Comparison of ENCODE assay signal across 10 mouse cellular contexts in genomic region chr11:54264542-54264941, GRCm38 (mm10). TPM values are rescaled to one million over a fixed set of nuclear protein-coding genes. Genes with fewer than 3 reads are reported as not detected.
DNase-seq lines count a peak whose midpoint lies in the region; ATAC-seq and TF ChIP-seq lines count a peak whose summit lies in the region.
"Had no signal": no experiment of that assay in that cellular context is flagged by ENCODE, and none has a peak within 500 bp of the region (broad histone marks: within the 10 kb centered on the region; RNA-seq: fewer than 3 reads in every experiment).

No protein-coding gene starts in this region.

- peak; percentile 88 for TF ChIP-seq CTCF in hindbrain, postnatal 0 days (IDR thresholded peaks at IDR 0.05; ENCODE audit: low read depth)

- 67% methylated on average over 2 of the region's 2 CpGs for WGBS in hindbrain, postnatal 0 days
- WGBS in liver, embryonic 11.5 days, result 47% methylated on average over 2 of the region's 2 CpGs

- no peak overlapping the region for H3K9ac ChIP-seq in hindbrain, postnatal 0 days (replicated peaks; ENCODE audit: low read length)
- H3K9ac ChIP-seq in liver, embryonic 11.5 days (ENCODE audit: low read depth, low read length), result no peak overlapping the region
- H3K9ac ChIP-seq: neural tube, embryonic 12.5 days had no signal

- H3K4me2 ChIP-seq in hindbrain, postnatal 0 days (ENCODE audit: low read depth, low read length), result no peak overlapping the region
- H3K4me2 ChIP-seq in liver, embryonic 11.5 days, result no peak overlapping the region
- H3K4me2 ChIP-seq: neural tube, embryonic 12.5 days had no signal

- H3K27ac ChIP-seq in hindbrain, postnatal 0 days, result no peak overlapping the region
- no peak overlapping the region for H3K27ac ChIP-seq in liver, embryonic 11.5 days (ENCODE audit: low read depth, low read length)
- H3K27ac ChIP-seq: neural tube, embryonic 12.5 days had no signal

- H3K4me3 ChIP-seq in hindbrain, postnatal 0 days (ENCODE audit: low read length), result no peak overlapping the region
- H3K4me3 ChIP-seq in liver, embryonic 11.5 days (ENCODE audit: low read depth, low read length), result no peak overlapping the region
- H3K4me3 ChIP-seq: neural tube, embryonic 12.5 days had no signal

- no peaks in the 10 kb centered on the region for H3K27me3 ChIP-seq in hindbrain, postnatal 0 days (ENCODE audit: insufficient read depth, low read length)
- no peaks in the 10 kb centered on the region for H3K27me3 ChIP-seq in liver, embryonic 11.5 days (replicated peaks; ENCODE audit: control insufficient read depth, insufficient read depth, low read length)
- H3K27me3 ChIP-seq: neural tube, embryonic 12.5 days had no signal

- no peaks in the 10 kb centered on the region for H3K4me1 ChIP-seq in hindbrain, postnatal 0 days (ENCODE audit: insufficient read depth, low read length)
- H3K4me1 ChIP-seq in liver, embryonic 11.5 days (replicated peaks; ENCODE audit: control insufficient read depth, insufficient read depth, low read length), result no peaks in the 10 kb centered on the region
- H3K4me1 ChIP-seq: neural tube, embryonic 12.5 days had no signal

- no peak for ATAC-seq in cerebellum, adult (ENCODE audit: insufficient number of reproducible peaks, low FRiP score, low TSS enrichment)
- no peak for ATAC-seq in hindbrain, postnatal 0 days
- ATAC-seq in liver, embryonic 11.5 days (replicated peaks; ENCODE audit: low FRiP score), result no peak

- DNase-seq in cerebellum, adult 11 months, result peak; percentile 50
- peak; percentile 41 for DNase-seq in right cerebral cortex, adult 18-20 months
- no peak for DNase-seq in right cerebral cortex, postnatal 25 days
- DNase-seq in cerebellum, postnatal 14 days, result peak; percentile 77 to 86
- peak; percentile 69 for DNase-seq in hindbrain, postnatal 0 days (ENCODE audit: low spot score)
- peak; percentile 29 for DNase-seq in liver, embryonic 11.5 days (ENCODE audit: low spot score)
- peak; percentile 39 for DNase-seq in right cerebral cortex, postnatal 4 days

- H3K36me3 ChIP-seq in hindbrain, postnatal 0 days (ENCODE audit: insufficient read depth, low read length), result no peaks in the 10 kb centered on the region
- no peaks in the 10 kb centered on the region for H3K36me3 ChIP-seq in liver, embryonic 11.5 days (ENCODE audit: control insufficient read depth, insufficient read depth, low read length)
- H3K36me3 ChIP-seq: neural tube, embryonic 12.5 days had no signal

- H3K9me3 ChIP-seq in hindbrain, postnatal 0 days (ENCODE audit: low read length), result no peaks in the 10 kb centered on the region
- H3K9me3 ChIP-seq in liver, embryonic 11.5 days (ENCODE audit: control insufficient read depth, low read length), result no peaks in the 10 kb centered on the region
- H3K9me3 ChIP-seq: neural tube, embryonic 12.5 days had no signal

RNA-seq across cellular contexts. Expression of gene Il3, which starts 2.5 kb away (rescaled TPM):
- not detected in 2 replicates for total RNA-seq in hindbrain, postnatal 0 days (2014; rRNA removed)
- polyA plus RNA-seq in hindbrain, postnatal 0 days (2015; fragmentation: Nextera tagmentation; extraction: Ambion mirVana), result not detected in 2 replicates
- polyA plus RNA-seq in liver, embryonic 11.5 days (2014; fragmentation: Nextera tagmentation; extraction: Ambion mirVana), result not detected in 2 replicates
- polyA plus RNA-seq: heart, embryonic 16.5 days; neural tube, embryonic 12.5 days had no signal

RNA-seq across cellular contexts. Expression of gene Csf2, which starts 15.1 kb away (rescaled TPM):
- not detected in 2 replicates for total RNA-seq in hindbrain, postnatal 0 days (2014; rRNA removed)
- polyA plus RNA-seq in hindbrain, postnatal 0 days (2015; fragmentation: Nextera tagmentation; extraction: Ambion mirVana), result not detected in 2 replicates
- not detected in 2 replicates for polyA plus RNA-seq in liver, embryonic 11.5 days (2014; fragmentation: Nextera tagmentation; extraction: Ambion mirVana)
- polyA plus RNA-seq: heart, embryonic 16.5 days; neural tube, embryonic 12.5 days had no signal

RNA-seq across cellular contexts. Expression of gene Acsl6, which starts 39.1 kb away (rescaled TPM):
- total RNA-seq in hindbrain, postnatal 0 days (2014; rRNA removed), result 74.4 and 76.9 TPM in 2 replicates
- 58.2 and 60.1 TPM in 2 replicates for polyA plus RNA-seq in hindbrain, postnatal 0 days (2015; fragmentation: Nextera tagmentation; extraction: Ambion mirVana)
- polyA plus RNA-seq in liver, embryonic 11.5 days (2014; fragmentation: Nextera tagmentation; extraction: Ambion mirVana), result 2.2 and 2.3 TPM in 2 replicates

Comparison
In these comparisons a context has a peak if more than half of its experiments do, and no peak if none do; other contexts are left out.
1. RNA of gene Acsl6, which starts 39.1 kb away (polyA plus RNA-seq): 58.2 to 60.1 TPM in hindbrain, postnatal 0 days; 2.2 to 2.3 TPM in liver, embryonic 11.5 days; every median in the first group is over 10 times any median in the second.